ENCODE assay signal across 8 mouse cellular contexts in the genomic region with DNA sequence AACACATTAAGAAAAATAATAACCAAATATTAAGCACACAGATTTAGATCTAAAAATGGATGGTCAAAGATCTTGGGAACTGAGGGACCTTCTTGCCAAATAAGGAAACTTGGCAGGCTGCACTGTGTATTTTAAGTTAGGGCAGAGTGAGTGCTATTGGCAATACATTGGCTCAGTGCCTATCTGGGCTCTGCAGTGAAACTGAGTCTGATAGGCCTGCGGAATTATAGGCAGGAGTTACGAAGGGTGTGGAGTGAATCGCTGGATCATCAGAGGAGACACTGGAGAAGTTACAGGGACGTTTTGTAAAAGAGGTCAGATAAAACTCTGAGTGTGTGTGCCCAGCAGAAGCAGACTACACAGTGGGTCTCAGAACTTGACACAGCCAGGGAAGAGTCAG. TPM values are rescaled to one million over a fixed set of nuclear protein-coding genes. Genes with fewer than 3 reads are reported as not detected.
DNase-seq lines count a peak whose midpoint lies in the region; ATAC-seq lines count a peak whose summit lies in the region.
"Had no signal": no experiment of that assay in that cellular context is flagged by ENCODE, and none has a peak within 500 bp of the region (broad histone marks: within the 10 kb centered on the region; RNA-seq: fewer than 3 reads in every experiment).

No protein-coding gene starts in this region.

- no peak for ATAC-seq in CD4-positive, CD25-positive, alpha-beta regulatory T cell, adult 4 months

- DNase-seq in urinary bladder, postnatal 36 days (ENCODE audit: low spot score in 2 of 2): peak; percentile 16 to 38
- DNase-seq in urinary bladder, adult 18-20 months (ENCODE audit: low spot score in 2 of 2): no peak
- peak; percentile 47 for DNase-seq in heart, adult 8-10 months (ENCODE audit: low spot score)
- peak; percentile 57 to 66 for DNase-seq in lung, adult 18-20 months
- no peak for DNase-seq in thymus, postnatal 10 days (ENCODE audit: low spot score in 2 of 2)
- no peak for DNase-seq in ovary, postnatal 10 days (ENCODE audit: low spot score)
- DNase-seq: cerebellum, postnatal 14 days had no signal

RNA-seq across cellular contexts. Expression of a gene that starts 1.7 kb away (rescaled TPM):
- total RNA-seq in heart, adult 8-10 months (2022): 100 to 1,000 TPM; 281 to 324 (median 299) TPM
- polyA plus RNA-seq in CD4-positive, CD25-positive, alpha-beta regulatory T cell, adult 4 months (2017; shearing (Covaris generic)): under 1 TPM in 1 of 2 experiments, not detected in 1; 0.17 TPM

Comparison
In these comparisons a context has a peak if more than half of its experiments do, and no peak if none do; other contexts are left out.
1. DNase-seq: peak in urinary bladder, postnatal 36 days (2 of 2), heart, adult 8-10 months (single experiment) and lung, adult 18-20 months (2 of 2); none in urinary bladder, adult 18-20 months (0 of 2), thymus, postnatal 10 days (0 of 2) and ovary, postnatal 10 days (single experiment).